Mouse (Mus musculus) induced T-regulatory cell, adult 2 months (primary cell): ENCODE measurements around the gene Olfr315.
"Not testable (repeated sequence)": the region's sequence is repeated elsewhere in the genome, so short reads cannot be mapped to it uniquely, and the experiment has no call there.

Source experiments
- DNase-seq: peaks from one replicate; pipeline ENCODE4 v3.0.0-alpha.2; 2012; ENCODE audit warnings: low read depth

Olfr315 gene

DNA sequence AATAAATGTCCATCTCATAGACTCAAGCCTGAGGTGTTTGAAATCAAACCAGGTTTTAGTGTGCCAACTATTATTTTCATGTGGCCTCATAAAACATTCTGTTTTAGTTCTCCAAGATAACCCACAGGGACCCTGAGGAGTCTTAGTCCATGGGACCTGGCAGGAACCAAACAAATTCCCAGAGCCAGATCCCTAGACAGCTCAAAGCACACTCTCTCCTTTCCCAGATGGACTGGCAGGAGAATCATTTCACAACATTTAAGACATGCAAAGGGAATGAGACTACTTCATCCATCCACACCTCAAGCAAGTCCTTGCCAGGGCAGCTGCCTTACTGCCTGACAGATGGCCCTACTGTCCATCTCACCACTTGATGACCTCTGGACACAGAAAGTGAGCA is 55.9 kb downstream of the Olfr315 start, which contains the start of gene Olfr312:
Olfr312 (plus strand) TSS at position 301 of the 400 bp plus-strand sequence.
- not testable (repeated sequence) for DNase-seq

GRCm38 (mm10) chr11:58829764-58830163 is 56.8 kb downstream of the Olfr315 start:
- DNase-seq, result no peak
